Mouse (Mus musculus): ENCODE results near the gene Yy1.

GRCm38 (mm10) chr12:108804388-108804787 is 11.6 kb downstream of the Yy1 start:
- TF ChIP-seq POLR2A (IDR thresholded peaks at IDR 0.05; ENCODE audit: low read depth, low read length) (no peak), CTCF (IDR thresholded peaks at IDR 0.05; ENCODE audit: extremely low read depth, insufficient read depth, insufficient read length, insufficient replicate concordance) (no peak)
